Mouse (Mus musculus) heart, embryonic 10.5 days (tissue): ENCODE data around the gene Rnf7. TPM values are rescaled to one million over a fixed set of nuclear protein-coding genes. Genes with fewer than 3 reads are reported as not detected.

Experiments
- DNase-seq: peaks from one replicate; pipeline ENCODE4 v3.0.0-alpha.2; 2017; ENCODE audit warnings: low spot score
- H3K27ac ChIP-seq: fragments of 300-500 bp; sonication (generic); 2 replicates; pipeline ENCODE4 v1.5.1; 2016; ENCODE audit warnings: mild to moderate bottlenecking
- H3K27me3 ChIP-seq: fragments of 300-500 bp; sonication (generic); 2 replicates; pipeline ENCODE4 v1.6.1; 2016; ENCODE audit warnings: mild to moderate bottlenecking; ENCODE audit not compliant: poor library complexity, insufficient read depth, severe bottlenecking
- H3K36me3 ChIP-seq: fragments of 300-500 bp; sonication (generic); 2 replicates; pipeline ENCODE4 v1.6.1; 2016; ENCODE audit warnings: mild to moderate bottlenecking, moderate library complexity
- H3K4me1 ChIP-seq: fragments of 300-500 bp; sonication (generic); 2 replicates; pipeline ENCODE4 v1.6.1; 2016; ENCODE audit warnings: mild to moderate bottlenecking
- H3K4me3 ChIP-seq: fragments of 300-500 bp; sonication (generic); 2 replicates; pipeline ENCODE4 v1.5.1; 2016; ENCODE audit warnings: mild to moderate bottlenecking, moderate library complexity
- H3K9me3 ChIP-seq: fragments of 300-500 bp; sonication (generic); 2 replicates; pipeline ENCODE4 v1.6.1; 2016; ENCODE audit warnings: mild to moderate bottlenecking, moderate library complexity
- WGBS: fragments of 180-500 bp; shearing (Covaris S2); methylation state at CpG from one replicate; pipeline ENCODE4 v1.1.7; 2016; 5-methylcytosine and 5-hydroxymethylcytosine counted together
- polyA plus RNA-seq: library from polyadenylated mRNA; unstranded; fragments of >200 nt; fragmentation: Nextera tagmentation; extraction: Ambion mirVana; gene quantifications from 2 replicates; pipeline ENCODE4 v1.2.1, GENCODE M21; 2016

Gene Rnf7
- polyA plus RNA-seq, 1 experiment from 2014 or later = 265 TPM

- no peak for DNase-seq
- no peak overlapping the region for H3K4me3 ChIP-seq
- WGBS = 85% methylated on average over 17 of the region's 17 CpGs
- H3K27me3 ChIP-seq = 0 out of 2 replicates have a peak, but pooled peaks cover 3% of the 10 kb centered on the region
- H3K4me1 ChIP-seq = peaks cover 9% of the 10 kb centered on the region; the same call in 1 of the 2 replicates
- no peak overlapping the region for H3K27ac ChIP-seq
- H3K9me3 ChIP-seq = no peaks in the 10 kb centered on the region
- no peaks in the 10 kb centered on the region for H3K36me3 ChIP-seq
Observed at GRCm38 (mm10) chr9:96428336-96429046, 50.0 kb downstream of the Rnf7 start.

GRCm38 (mm10) chr9:96424027-96424426, 54.4 kb downstream of the Rnf7 start:
- H3K4me1 ChIP-seq = 0 out of 2 replicates have a peak, but pooled peaks cover 2% of the 10 kb centered on the region
- 36% methylated on average over 8 of the region's 8 CpGs for WGBS
- no peaks in the 10 kb centered on the region for H3K36me3 ChIP-seq
- no peak overlapping the region for H3K4me3 ChIP-seq
- H3K9me3 ChIP-seq = no peaks in the 10 kb centered on the region
- no peak overlapping the region; the same call in 1 of the 2 replicates for H3K27ac ChIP-seq
- 0 out of 2 replicates have a peak, but pooled peaks cover 3% of the 10 kb centered on the region for H3K27me3 ChIP-seq
- no peak for DNase-seq

Other genes with a start within 250 kb of the Rnf7 start
- 163 TPM in 2 replicates for gene Atp1b3, start 114.2 kb downstream of the Rnf7 start, polyA plus RNA-seq
- gene Gm28729, start 46.6 kb upstream of the Rnf7 start, polyA plus RNA-seq = not detected in 2 replicates
- gene Rasa2, start 152.9 kb upstream of the Rnf7 start, polyA plus RNA-seq = 14.2 and 15.8 TPM in 2 replicates